Mouse (Mus musculus): ENCODE measurements around the gene Obox8.

GRCm38 (mm10) chr7:14307571-14307970, 25.8 kb downstream of the Obox8 start:
- TF ChIP-seq MAFK (IDR thresholded peaks at IDR 0.05; ENCODE audit: insufficient read depth, low read depth, low read length) = no peak
- no peak for TF ChIP-seq CHD2 (IDR thresholded peaks at IDR 0.05; ENCODE audit: low read depth, low read length)
- no peak for TF ChIP-seq HCFC1 (IDR thresholded peaks at IDR 0.05; ENCODE audit: borderline replicate concordance, insufficient read depth, low read length)
- TF ChIP-seq ZNF384 (IDR thresholded peaks at IDR 0.05; ENCODE audit: low read depth, low read length) = no peak
